Mouse (Mus musculus): ENCODE data around the gene Frmd5. TPM values are rescaled to one million over a fixed set of nuclear protein-coding genes. Genes with fewer than 3 reads are reported as not detected.
A peak's percentile ranks its signal among the peaks of the same experiment; 100 is the strongest.
"Not testable (repeated sequence)": the region's sequence is repeated elsewhere in the genome, so short reads cannot be mapped to it uniquely, and the experiment has no call there.

The Frmd5 gene
- polyA plus RNA-seq, 1 experiment from 2014 or later: 24.2 TPM

- WGBS (ENCODE audit: insufficient replicate concordance): 69% methylated on average over 2 of the region's 2 CpGs
Observed at GRCm38 (mm10) chr2:121826189-121826588, 19.3 kb upstream of the Frmd5 start.

DNA sequence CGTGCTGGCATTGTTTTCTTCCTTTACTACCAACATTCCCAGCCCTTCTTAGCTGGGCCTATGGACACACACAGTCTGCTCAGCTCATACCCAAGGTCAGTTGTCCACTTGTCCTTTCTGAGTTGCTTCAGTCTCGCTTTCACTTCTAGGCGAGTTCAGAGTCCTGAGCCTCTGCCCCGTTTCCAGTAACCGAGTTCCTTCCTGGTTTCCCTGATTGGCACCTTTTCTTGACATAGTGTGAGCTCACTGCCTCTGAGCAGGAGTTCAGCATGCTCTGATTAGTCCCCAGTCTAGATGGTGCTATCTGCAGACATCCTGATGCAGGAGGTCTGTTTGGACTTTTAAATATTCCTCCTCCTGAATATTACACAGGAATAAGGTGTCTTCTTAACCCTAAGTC lies 17.8 kb upstream of the Frmd5 start:
- Histone ChIP-seq H3K36me3 (ENCODE audit: control insufficient read depth, insufficient read depth, low read length) (no peaks in the 10 kb centered on the region), H3K4me3 (ENCODE audit: low read depth, low read length) (no peak overlapping the region), H3K4me1 (ENCODE audit: control insufficient read depth, insufficient read depth, low read length) (peaks cover 8% of the 10 kb centered on the region; the same call in 1 of the 2 replicates), H3K4me2 (no peak overlapping the region), H3K27ac (ENCODE audit: low read depth, low read length) (no peak overlapping the region), H3K9ac (ENCODE audit: low read depth, low read length) (no peak overlapping the region), H3K27me3 (ENCODE audit: control insufficient read depth, insufficient read depth, low read length) (no peaks in the 10 kb centered on the region), H3K9me3 (replicated peaks; ENCODE audit: control insufficient read depth, low read length) (no peaks in the 10 kb centered on the region)
- no peak for ATAC-seq (replicated peaks; ENCODE audit: insufficient number of reproducible peaks, low FRiP score, low TSS enrichment)
- 53% methylated on average over 5 of the region's 5 CpGs for WGBS (ENCODE audit: insufficient replicate concordance)

More at GRCm38 (mm10) chr2:121826189-121826588, 19.3 kb upstream of the Frmd5 start:
- H3K4me2 ChIP-seq: no peak overlapping the region
- H3K4me3 ChIP-seq (ENCODE audit: low read depth, low read length): no peak overlapping the region
- no peak overlapping the region for H3K9ac ChIP-seq (ENCODE audit: low read depth, low read length)
- H3K36me3 ChIP-seq (ENCODE audit: control insufficient read depth, insufficient read depth, low read length): no peaks in the 10 kb centered on the region
- no peak overlapping the region for H3K27ac ChIP-seq (ENCODE audit: low read depth, low read length)
- peaks cover 8% of the 10 kb centered on the region; the same call in 1 of the 2 replicates for H3K4me1 ChIP-seq (ENCODE audit: control insufficient read depth, insufficient read depth, low read length)
- no peak for ATAC-seq (replicated peaks; ENCODE audit: insufficient number of reproducible peaks, low FRiP score, low TSS enrichment)
- no peaks in the 10 kb centered on the region for H3K9me3 ChIP-seq (replicated peaks; ENCODE audit: control insufficient read depth, low read length)
- H3K27me3 ChIP-seq (ENCODE audit: control insufficient read depth, insufficient read depth, low read length): no peaks in the 10 kb centered on the region

GRCm38 (mm10) chr2:121821787-121822186 lies 14.9 kb upstream of the Frmd5 start:
- Histone ChIP-seq H3K27me3 (ENCODE audit: control insufficient read depth, insufficient read depth, low read length) (no peaks in the 10 kb centered on the region), H3K4me1 (ENCODE audit: control insufficient read depth, insufficient read depth, low read length) (peaks cover 8% of the 10 kb centered on the region; the same call in 1 of the 2 replicates), H3K4me3 (ENCODE audit: low read depth, low read length) (no peak overlapping the region), H3K27ac (ENCODE audit: low read depth, low read length) (no peak overlapping the region), H3K36me3 (ENCODE audit: control insufficient read depth, insufficient read depth, low read length) (no peaks in the 10 kb centered on the region), H3K4me2 (no peak overlapping the region), H3K9me3 (replicated peaks; ENCODE audit: control insufficient read depth, low read length) (no peaks in the 10 kb centered on the region), H3K9ac (ENCODE audit: low read depth, low read length) (no peak overlapping the region)
- ATAC-seq (replicated peaks; ENCODE audit: insufficient number of reproducible peaks, low FRiP score, low TSS enrichment): no peak
- WGBS (ENCODE audit: insufficient replicate concordance): 87% methylated on average over 7 of the region's 7 CpGs

- H3K4me1 ChIP-seq (ENCODE audit: control insufficient read depth, insufficient read depth, low read length); H3K9ac ChIP-seq (ENCODE audit: low read depth, low read length); ATAC-seq (replicated peaks; ENCODE audit: insufficient number of reproducible peaks, low FRiP score, low TSS enrichment); H3K36me3 ChIP-seq (ENCODE audit: control insufficient read depth, insufficient read depth, low read length); H3K4me3 ChIP-seq (ENCODE audit: low read depth, low read length); H3K27ac ChIP-seq (ENCODE audit: low read depth, low read length); H3K4me2 ChIP-seq; H3K9me3 ChIP-seq (replicated peaks; ENCODE audit: control insufficient read depth, low read length): not testable (repeated sequence)
- WGBS (ENCODE audit: insufficient replicate concordance): 78% methylated on average over 6 of the region's 6 CpGs
- H3K27me3 ChIP-seq (ENCODE audit: control insufficient read depth, insufficient read depth, low read length): peaks cover 22% of the 10 kb centered on the region
Observed at GRCm38 (mm10) chr2:121810876-121811275, 4.0 kb upstream of the Frmd5 start.

- WGBS (ENCODE audit: insufficient replicate concordance): 71% methylated on average over 3 of the region's 3 CpGs
- Histone ChIP-seq H3K36me3 (ENCODE audit: control insufficient read depth, insufficient read depth, low read length) (no peaks in the 10 kb centered on the region), H3K9me3 (replicated peaks; ENCODE audit: control insufficient read depth, low read length) (no peaks in the 10 kb centered on the region), H3K27ac (ENCODE audit: low read depth, low read length) (no peak overlapping the region), H3K9ac (ENCODE audit: low read depth, low read length) (no peak overlapping the region), H3K4me1 (ENCODE audit: control insufficient read depth, insufficient read depth, low read length) (peaks cover 4% of the 10 kb centered on the region; the same call in 1 of the 2 replicates), H3K27me3 (ENCODE audit: control insufficient read depth, insufficient read depth, low read length) (peaks cover 27% of the 10 kb centered on the region), H3K4me2 (no peak overlapping the region), H3K4me3 (ENCODE audit: low read depth, low read length) (no peak overlapping the region)
- ATAC-seq (replicated peaks; ENCODE audit: insufficient number of reproducible peaks, low FRiP score, low TSS enrichment): no peak
Observed at GRCm38 (mm10) chr2:121809126-121809525, 2.2 kb upstream of the Frmd5 start.

DNA sequence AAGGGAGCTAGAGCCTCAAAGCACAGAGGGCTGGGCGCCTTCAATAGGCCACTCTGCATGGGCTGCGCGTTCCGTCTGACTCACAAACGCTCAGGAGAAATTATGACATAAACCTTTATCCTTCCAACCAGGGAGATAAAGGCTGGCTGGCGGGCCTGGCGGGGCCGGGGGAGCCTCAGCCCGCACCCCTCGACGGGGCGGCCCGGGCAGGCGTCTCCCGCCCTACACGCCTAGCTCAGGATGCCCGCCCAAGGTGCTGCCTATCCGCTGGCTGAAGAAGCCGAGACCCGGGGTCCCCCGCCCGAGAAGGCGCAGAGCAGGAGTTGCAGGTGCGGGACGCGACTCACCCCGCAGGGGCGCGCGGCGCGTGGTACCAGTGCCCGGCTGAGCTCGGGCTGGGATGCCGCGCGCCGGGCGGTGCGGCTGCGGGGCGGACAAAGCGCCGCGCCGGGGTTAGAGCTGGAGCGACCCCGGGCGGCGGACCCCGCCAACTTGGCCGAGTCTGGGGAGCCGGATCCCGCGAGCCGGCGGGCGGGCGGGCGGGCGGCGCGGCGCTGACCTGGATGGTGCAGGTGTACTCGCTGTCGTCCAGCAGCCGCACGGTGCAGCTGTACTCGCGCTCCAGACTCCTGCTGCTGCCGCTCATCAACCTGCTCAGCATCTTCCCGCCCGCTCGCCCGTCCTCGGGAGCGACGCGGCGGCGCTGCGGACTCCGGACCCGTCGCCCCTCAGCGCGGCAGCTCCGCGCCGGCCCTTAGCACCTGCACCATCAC lies 530 bp downstream of the Frmd5 start:
- H3K9me3 ChIP-seq (replicated peaks; ENCODE audit: control insufficient read depth, low read length): no peaks in the 10 kb centered on the region
- peak overlapping the region; percentile 82 for H3K4me3 ChIP-seq (ENCODE audit: low read depth, low read length)
- peak overlapping the region; percentile 23 for H3K9ac ChIP-seq (ENCODE audit: low read depth, low read length)
- ATAC-seq (replicated peaks; ENCODE audit: insufficient number of reproducible peaks, low FRiP score, low TSS enrichment): peak; percentile 80
- WGBS (ENCODE audit: insufficient replicate concordance): under 1% methylated on average over 82 of the region's 90 CpGs
- H3K4me2 ChIP-seq: peak overlapping the region; percentile 96
- H3K27me3 ChIP-seq (ENCODE audit: control insufficient read depth, insufficient read depth, low read length): peaks cover 29% of the 10 kb centered on the region
- H3K4me1 ChIP-seq (ENCODE audit: control insufficient read depth, insufficient read depth, low read length): peaks cover 4% of the 10 kb centered on the region; the same call in 1 of the 2 replicates
- no peaks in the 10 kb centered on the region for H3K36me3 ChIP-seq (ENCODE audit: control insufficient read depth, insufficient read depth, low read length)
- H3K27ac ChIP-seq (ENCODE audit: low read depth, low read length): no peak overlapping the region

DNA sequence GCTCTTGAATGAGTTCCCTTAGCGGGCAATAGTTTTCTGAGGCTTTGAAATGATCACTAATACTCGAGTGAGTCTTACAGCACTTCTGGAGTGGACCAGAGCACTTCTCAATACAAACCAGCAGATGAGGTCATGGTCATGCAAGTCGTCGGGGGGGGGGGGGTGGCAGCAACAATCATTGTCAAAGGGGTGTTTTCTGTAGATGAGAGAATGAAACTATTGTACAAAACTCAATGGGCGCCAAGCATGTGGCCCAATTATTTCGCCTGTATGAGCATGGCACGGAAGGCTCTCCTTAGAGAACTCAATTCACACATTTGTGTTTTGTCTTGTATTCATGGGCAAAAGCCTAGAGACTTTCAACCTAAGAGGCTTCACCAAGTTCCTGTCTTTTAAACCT lies 7.8 kb downstream of the Frmd5 start:
- H3K4me1 ChIP-seq (ENCODE audit: control insufficient read depth, insufficient read depth, low read length): no peaks in the 10 kb centered on the region
- no peak overlapping the region for H3K4me3 ChIP-seq (ENCODE audit: low read depth, low read length)
- H3K9me3 ChIP-seq (replicated peaks; ENCODE audit: control insufficient read depth, low read length): no peaks in the 10 kb centered on the region
- H3K4me2 ChIP-seq: no peak overlapping the region
- 78% methylated on average over 7 of the region's 7 CpGs for WGBS (ENCODE audit: insufficient replicate concordance)
- H3K27ac ChIP-seq (ENCODE audit: low read depth, low read length): no peak overlapping the region
- 0 out of 2 replicates have a peak, but pooled peaks cover 2% of the 10 kb centered on the region for H3K27me3 ChIP-seq (ENCODE audit: control insufficient read depth, insufficient read depth, low read length)
- H3K36me3 ChIP-seq (ENCODE audit: control insufficient read depth, insufficient read depth, low read length): no peaks in the 10 kb centered on the region
- H3K9ac ChIP-seq (ENCODE audit: low read depth, low read length): no peak overlapping the region
- no peak for ATAC-seq (replicated peaks; ENCODE audit: insufficient number of reproducible peaks, low FRiP score, low TSS enrichment)

- H3K4me2 ChIP-seq: no peak overlapping the region
- no peak overlapping the region for H3K9ac ChIP-seq (ENCODE audit: low read depth, low read length)
- ATAC-seq (replicated peaks; ENCODE audit: insufficient number of reproducible peaks, low FRiP score, low TSS enrichment): no peak
- no peaks in the 10 kb centered on the region for H3K27me3 ChIP-seq (ENCODE audit: control insufficient read depth, insufficient read depth, low read length)
- H3K9me3 ChIP-seq (replicated peaks; ENCODE audit: control insufficient read depth, low read length): no peaks in the 10 kb centered on the region
- H3K27ac ChIP-seq (ENCODE audit: low read depth, low read length): no peak overlapping the region
- no peak overlapping the region for H3K4me3 ChIP-seq (ENCODE audit: low read depth, low read length)
- no peaks in the 10 kb centered on the region for H3K36me3 ChIP-seq (ENCODE audit: control insufficient read depth, insufficient read depth, low read length)
- WGBS (ENCODE audit: insufficient replicate concordance): 87% methylated on average over 6 of the region's 6 CpGs
- H3K4me1 ChIP-seq (ENCODE audit: control insufficient read depth, insufficient read depth, low read length): no peaks in the 10 kb centered on the region
Observed at GRCm38 (mm10) chr2:121795995-121796394, 10.9 kb downstream of the Frmd5 start.

GRCm38 (mm10) chr2:121789777-121790176 lies 17.1 kb downstream of the Frmd5 start:
- no peaks in the 10 kb centered on the region for H3K36me3 ChIP-seq (ENCODE audit: control insufficient read depth, insufficient read depth, low read length)
- H3K4me3 ChIP-seq (ENCODE audit: low read depth, low read length): no peak overlapping the region
- no peak overlapping the region for H3K27ac ChIP-seq (ENCODE audit: low read depth, low read length)
- H3K9me3 ChIP-seq (replicated peaks; ENCODE audit: control insufficient read depth, low read length): no peaks in the 10 kb centered on the region
- peaks cover 6% of the 10 kb centered on the region; the same call in 1 of the 2 replicates for H3K4me1 ChIP-seq (ENCODE audit: control insufficient read depth, insufficient read depth, low read length)
- no peak for ATAC-seq (replicated peaks; ENCODE audit: insufficient number of reproducible peaks, low FRiP score, low TSS enrichment)
- H3K27me3 ChIP-seq (ENCODE audit: control insufficient read depth, insufficient read depth, low read length): no peaks in the 10 kb centered on the region
- H3K9ac ChIP-seq (ENCODE audit: low read depth, low read length): no peak overlapping the region
- H3K4me2 ChIP-seq: no peak overlapping the region
